In the genomic region with DNA sequence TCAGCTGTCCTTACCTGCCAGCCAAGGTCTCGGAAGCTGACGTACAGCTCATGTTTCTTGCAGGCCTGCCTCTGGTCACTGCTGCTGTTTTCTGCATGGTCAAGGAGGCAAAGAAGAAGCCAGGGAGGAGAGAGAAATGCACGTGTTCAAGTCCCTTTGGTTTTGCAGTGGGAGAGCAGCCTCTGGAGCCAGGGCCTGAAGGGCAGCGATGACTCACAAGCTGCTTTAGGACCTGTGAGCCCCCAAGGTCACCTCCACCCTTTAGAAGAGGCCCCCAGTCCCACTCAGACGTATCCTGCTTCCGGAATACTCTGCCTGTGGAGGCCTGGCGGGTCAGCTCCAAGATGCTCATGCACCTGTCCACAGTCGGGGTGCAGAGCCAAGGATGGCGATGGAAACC, we compare ENCODE assay signal across 13 mouse cellular contexts.
"Had no signal": no experiment of that assay in that cellular context is flagged by ENCODE, and none has a peak within 500 bp of the region (broad histone marks: within the 10 kb centered on the region; RNA-seq: fewer than 3 reads in every experiment).

No protein-coding gene starts in this region.

- H3K27ac ChIP-seq: limb, embryonic 15.5 days; liver, embryonic 12.5 days; midbrain, embryonic 10.5 days; neural tube, embryonic 15.5 days had no signal

- H3K27me3 ChIP-seq: limb, embryonic 15.5 days; liver, embryonic 12.5 days; neural tube, embryonic 15.5 days had no signal

- H3K4me1 ChIP-seq: liver, embryonic 12.5 days; neural tube, embryonic 15.5 days had no signal

- H3K9ac ChIP-seq: limb, embryonic 15.5 days; liver, embryonic 12.5 days; lung, embryonic 14.5 days; neural tube, embryonic 15.5 days had no signal

- H3K4me2 ChIP-seq: limb, embryonic 15.5 days; liver, embryonic 12.5 days; lung, embryonic 14.5 days; neural tube, embryonic 15.5 days had no signal

- H3K36me3 ChIP-seq: liver, embryonic 12.5 days; neural tube, embryonic 15.5 days had no signal

- H3K9me3 ChIP-seq: limb, embryonic 15.5 days; liver, embryonic 12.5 days; midbrain, embryonic 10.5 days; neural tube, embryonic 15.5 days had no signal

- DNase-seq: kidney, postnatal 25 days; lung, embryonic 14.5 days; lung, postnatal 10 days; lung, postnatal 4 days; midbrain, embryonic 14.5 days; right cerebral cortex, adult 18-20 months; right cerebral cortex, postnatal 25 days; thymus, postnatal 36 days had no signal

- H3K4me3 ChIP-seq: limb, embryonic 15.5 days; liver, embryonic 12.5 days; midbrain, embryonic 10.5 days; myocyte; neural tube, embryonic 15.5 days had no signal

- ATAC-seq: liver, embryonic 12.5 days had no signal
